ENCODE assay signal across 19 mouse cellular contexts in the genomic region with DNA sequence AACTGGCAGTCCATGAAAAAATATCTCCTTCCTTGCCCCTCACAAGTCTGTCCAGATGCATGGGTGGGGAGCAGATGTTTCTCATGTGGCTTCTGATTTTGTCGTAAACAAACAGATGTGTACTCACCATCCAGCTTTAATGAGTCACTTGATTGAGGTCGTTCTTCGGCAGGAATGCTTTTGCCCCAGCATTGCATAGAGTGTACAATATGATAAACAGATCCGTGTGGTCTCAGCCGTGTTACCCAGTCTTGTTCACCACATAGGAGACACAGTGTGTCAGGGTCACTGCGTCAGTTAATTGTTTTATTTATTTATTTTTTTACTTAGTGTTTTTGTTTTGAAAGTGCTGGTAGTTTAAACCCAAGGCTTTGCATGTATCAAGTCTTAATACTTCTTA.
"Had no signal": no experiment of that assay in that cellular context is flagged by ENCODE, and none has a peak within 500 bp of the region (broad histone marks: within the 10 kb centered on the region; RNA-seq: fewer than 3 reads in every experiment).

No protein-coding gene starts in this region.

- DNase-seq: kidney, adult 11 months; kidney, adult 8-10 months; kidney, postnatal 14 days; kidney, postnatal 4 days; left cerebral cortex, postnatal 4 days; liver, embryonic 13.5 days; lung, postnatal 14 days; right cerebral cortex, adult 18-20 months; right cerebral cortex, postnatal 14 days; right cerebral cortex, postnatal 4 days; thymus, postnatal 36 days had no signal

- H3K4me3 ChIP-seq: intestine, embryonic 15.5 days; liver, embryonic 13.5 days; megakaryocyte, embryonic 14.5 days; midbrain, embryonic 10.5 days; midbrain, embryonic 13.5 days; myocyte; neural tube, embryonic 15.5 days; stomach, embryonic 15.5 days had no signal

- H3K27me3 ChIP-seq: intestine, embryonic 15.5 days; liver, embryonic 13.5 days; midbrain, embryonic 13.5 days; neural tube, embryonic 15.5 days; stomach, embryonic 15.5 days had no signal

- H3K9me3 ChIP-seq: intestine, embryonic 15.5 days; liver, embryonic 13.5 days; megakaryocyte, embryonic 14.5 days; midbrain, embryonic 10.5 days; midbrain, embryonic 13.5 days; neural tube, embryonic 15.5 days; stomach, embryonic 15.5 days had no signal

- H3K4me2 ChIP-seq: intestine, embryonic 15.5 days; liver, embryonic 13.5 days; midbrain, embryonic 13.5 days; neural tube, embryonic 15.5 days; stomach, embryonic 15.5 days had no signal

- ATAC-seq: intestine, embryonic 15.5 days; midbrain, embryonic 13.5 days; midbrain, embryonic 16.5 days had no signal

- H3K36me3 ChIP-seq: liver, embryonic 13.5 days had no signal

- H3K4me1 ChIP-seq: intestine, embryonic 15.5 days; liver, embryonic 13.5 days; midbrain, embryonic 10.5 days; midbrain, embryonic 13.5 days; stomach, embryonic 15.5 days had no signal

- H3K27ac ChIP-seq: intestine, embryonic 15.5 days; liver, embryonic 13.5 days; midbrain, embryonic 10.5 days; midbrain, embryonic 13.5 days; neural tube, embryonic 15.5 days; stomach, embryonic 15.5 days had no signal

- H3K9ac ChIP-seq: intestine, embryonic 15.5 days; liver, embryonic 13.5 days; midbrain, embryonic 13.5 days; neural tube, embryonic 15.5 days; stomach, embryonic 15.5 days had no signal
